Mouse (Mus musculus) retina, adult 2 months (tissue): ENCODE measurements around the gene Grik3.

Source experiments
- DNase-seq: peaks from one replicate; pipeline ENCODE4 v3.0.0-alpha.2; 2012; ENCODE audit warnings: low read depth, low spot score

The Grik3 gene

GRCm38 (mm10) chr4:125544947-125545767 is 54.7 kb downstream of the Grik3 start:
- no peak for DNase-seq

GRCm38 (mm10) chr4:125545768-125546220 is 55.3 kb downstream of the Grik3 start:
- DNase-seq: no peak

- no peak for DNase-seq
Observed at GRCm38 (mm10) chr4:125548190-125548589, 57.7 kb downstream of the Grik3 start.

GRCm38 (mm10) chr4:125553754-125554153 is 63.3 kb downstream of the Grik3 start:
- no peak for DNase-seq

- DNase-seq: no peak
Observed at GRCm38 (mm10) chr4:125556405-125557308, 66.2 kb downstream of the Grik3 start.

- DNase-seq: no peak
Observed at GRCm38 (mm10) chr4:125559564-125559963, 69.1 kb downstream of the Grik3 start.

DNA sequence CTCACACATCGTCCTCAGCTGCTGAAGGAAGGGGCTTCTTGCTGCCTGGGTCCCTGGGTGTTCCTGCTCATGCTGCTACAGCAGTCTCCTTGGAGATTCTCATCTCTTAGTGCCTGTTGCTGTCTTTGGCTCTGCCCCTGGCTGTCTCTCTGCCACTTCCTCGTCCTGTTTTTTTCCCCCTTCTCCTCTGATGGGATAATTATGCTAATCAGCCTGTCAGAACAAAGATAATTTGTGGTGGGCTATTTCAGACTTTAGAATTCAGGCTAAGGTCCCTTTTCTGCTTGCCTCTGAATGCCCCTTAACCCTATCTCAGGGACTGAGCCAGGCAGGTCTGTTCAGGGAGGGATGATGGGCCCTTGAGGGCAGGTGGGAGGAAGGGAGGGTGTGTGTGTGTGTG is 70.3 kb downstream of the Grik3 start:
- no peak for DNase-seq

DNA sequence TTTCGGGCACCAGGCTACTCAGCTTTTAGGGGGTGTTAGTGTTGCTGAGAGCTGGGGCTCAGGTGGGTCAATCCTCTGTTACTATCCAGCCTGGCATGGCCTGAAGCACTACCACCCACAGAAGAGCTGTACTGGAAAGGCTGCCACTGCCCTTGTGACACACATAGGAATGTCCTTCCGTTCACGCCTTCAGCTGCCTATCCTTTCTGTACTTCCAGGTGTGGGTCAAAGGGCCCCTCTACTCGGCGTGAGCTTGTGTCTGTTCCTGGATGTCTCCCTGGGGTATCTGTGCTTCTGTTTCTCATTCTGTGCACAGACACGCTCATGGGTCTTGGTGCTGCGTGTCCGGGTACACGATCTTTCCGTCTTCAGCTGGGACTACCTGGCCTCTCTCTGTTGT is 73.1 kb downstream of the Grik3 start:
- DNase-seq: no peak

DNA sequence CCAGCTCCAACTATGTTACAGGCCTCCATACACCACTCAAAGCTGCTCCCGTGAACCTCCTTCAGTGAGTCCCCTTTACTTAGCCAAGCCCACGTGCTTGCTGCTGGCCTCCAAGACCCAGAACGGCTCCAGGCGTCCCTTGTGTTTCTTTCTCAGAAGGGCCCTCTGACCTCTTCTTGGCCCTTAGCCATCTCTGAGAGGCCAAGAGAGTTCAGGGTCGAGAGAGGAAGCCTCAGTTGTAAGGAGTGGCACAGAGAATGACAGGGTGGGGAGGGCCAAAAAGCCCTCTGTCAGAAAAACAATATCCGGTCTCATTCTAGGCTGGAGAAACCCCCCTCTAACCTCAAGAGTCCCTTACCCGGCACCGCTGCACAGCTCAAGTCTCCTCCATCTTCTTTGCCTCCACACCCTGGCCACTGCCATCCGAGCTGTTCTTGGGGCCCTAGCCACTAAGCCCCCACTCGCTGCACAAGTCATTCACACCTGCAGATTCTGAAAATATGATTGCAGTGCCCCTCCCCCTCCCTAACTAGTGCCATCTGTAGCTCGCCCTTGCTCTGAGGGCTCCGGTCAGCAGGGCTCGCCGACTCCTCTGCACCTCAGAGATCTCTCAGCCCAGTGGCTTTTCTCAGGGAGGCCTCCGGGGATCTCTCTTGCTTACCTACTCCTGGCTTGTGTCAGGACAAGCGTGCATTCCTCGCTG is 73.7 kb downstream of the Grik3 start:
- no peak for DNase-seq

DNA sequence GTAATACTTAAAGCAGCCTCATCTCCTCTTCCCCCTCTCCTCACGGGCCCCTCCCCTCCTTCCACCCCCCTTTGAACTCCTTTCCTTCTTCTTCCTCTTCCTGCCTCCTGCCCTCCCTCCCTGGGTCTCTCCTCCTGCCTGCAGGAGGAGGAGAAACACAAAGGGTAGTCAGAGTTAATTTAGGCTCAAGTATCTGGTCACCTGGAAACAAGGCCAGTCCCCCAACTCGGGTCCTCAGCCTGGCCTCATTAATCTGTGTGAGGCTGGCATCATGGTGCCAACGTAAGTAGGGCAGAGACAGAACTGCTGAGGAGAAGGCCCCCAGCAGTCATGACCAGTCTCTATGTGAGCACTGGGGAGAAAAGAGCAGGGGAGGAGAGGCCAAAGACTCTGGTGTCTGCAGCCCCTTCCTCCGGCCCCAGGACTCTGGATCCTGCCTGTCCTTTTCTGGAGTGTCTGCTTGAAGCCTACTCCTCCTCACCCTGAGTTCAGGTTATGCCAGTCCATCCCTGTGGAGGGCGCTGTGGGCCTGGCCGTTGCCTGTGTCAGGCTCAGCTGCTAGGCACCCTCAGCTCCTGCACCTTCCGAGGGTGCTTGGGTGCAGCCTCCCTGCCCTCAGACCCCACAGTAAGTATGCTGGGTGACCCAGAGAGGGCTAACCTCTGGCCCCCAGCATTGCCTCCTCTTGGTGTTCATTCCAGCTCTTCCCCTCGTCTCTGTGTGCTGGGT is 75.4 kb downstream of the Grik3 start:
- DNase-seq: no peak

GRCm38 (mm10) chr4:125568210-125568609 is 77.7 kb downstream of the Grik3 start:
- DNase-seq: no peak

DNA sequence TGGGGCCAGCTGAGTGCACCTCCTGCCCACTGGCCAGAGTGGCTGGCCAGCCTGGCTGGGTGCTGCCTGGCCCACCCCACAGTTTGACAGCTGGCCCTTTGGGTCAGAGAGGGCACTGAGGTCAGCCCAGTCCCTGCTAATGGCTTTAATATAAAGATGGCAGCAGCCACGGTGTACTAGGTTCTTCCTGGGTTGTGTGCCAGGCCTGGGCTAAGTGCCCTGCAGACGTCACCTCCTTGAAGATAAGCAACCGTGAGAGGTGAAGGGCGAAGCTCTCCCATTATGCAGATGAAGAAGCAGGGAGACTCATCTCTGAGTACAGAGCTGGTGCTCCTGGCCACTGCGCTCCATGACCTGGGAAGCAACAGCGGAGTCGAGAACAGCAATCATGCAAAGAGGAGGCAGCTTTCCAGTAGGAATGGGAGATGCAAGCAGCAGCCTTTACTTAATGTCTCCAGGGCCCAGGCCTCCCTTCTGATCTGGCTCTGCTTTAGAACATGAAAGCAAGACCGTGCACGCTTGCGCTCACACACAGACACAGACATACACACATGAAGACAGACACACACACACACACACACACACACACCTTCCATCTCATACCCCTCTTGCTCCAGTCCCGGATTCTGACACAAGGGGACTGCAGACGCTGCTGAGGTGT is 81.3 kb downstream of the Grik3 start:
- no peak for DNase-seq

GRCm38 (mm10) chr4:125572312-125572663 is 81.8 kb downstream of the Grik3 start:
- DNase-seq: no peak

GRCm38 (mm10) chr4:125573000-125573399 is 82.5 kb downstream of the Grik3 start:
- no peak for DNase-seq

DNA sequence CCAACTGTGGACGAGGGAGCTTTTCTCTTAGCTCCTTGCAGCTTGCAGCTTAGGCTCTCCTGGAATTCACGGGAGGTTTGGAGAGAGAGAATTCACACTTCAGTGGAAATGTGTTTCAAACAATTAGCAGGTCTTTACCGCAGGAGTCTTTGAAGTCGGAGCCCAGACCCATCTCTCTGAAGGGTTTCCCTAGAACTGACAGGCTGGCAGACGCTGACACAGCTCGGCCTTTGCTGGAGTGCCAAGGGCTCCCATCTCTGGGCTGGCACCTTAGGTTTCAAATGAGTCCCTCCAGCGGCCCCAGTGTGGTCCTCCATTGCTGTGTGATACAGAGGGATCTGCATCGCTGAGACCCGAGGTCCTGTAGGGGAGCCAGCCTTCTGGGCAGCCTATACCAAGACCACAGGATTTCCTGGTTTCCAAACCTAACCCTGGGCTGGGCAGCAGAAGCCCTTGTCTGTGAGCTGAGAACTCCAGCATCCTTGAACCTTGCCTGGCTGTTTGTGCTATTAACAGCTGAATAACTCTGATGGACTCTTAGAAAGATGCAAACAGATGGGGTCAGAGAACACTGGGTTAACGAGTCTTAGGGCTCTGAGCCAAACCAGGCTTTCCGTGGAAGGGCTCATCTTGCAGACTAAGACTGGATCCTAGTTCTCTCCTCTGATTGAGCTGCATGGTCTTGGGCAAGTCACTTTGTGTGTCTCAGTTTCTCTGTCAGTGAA is 83.6 kb downstream of the Grik3 start:
- DNase-seq: no peak

DNA sequence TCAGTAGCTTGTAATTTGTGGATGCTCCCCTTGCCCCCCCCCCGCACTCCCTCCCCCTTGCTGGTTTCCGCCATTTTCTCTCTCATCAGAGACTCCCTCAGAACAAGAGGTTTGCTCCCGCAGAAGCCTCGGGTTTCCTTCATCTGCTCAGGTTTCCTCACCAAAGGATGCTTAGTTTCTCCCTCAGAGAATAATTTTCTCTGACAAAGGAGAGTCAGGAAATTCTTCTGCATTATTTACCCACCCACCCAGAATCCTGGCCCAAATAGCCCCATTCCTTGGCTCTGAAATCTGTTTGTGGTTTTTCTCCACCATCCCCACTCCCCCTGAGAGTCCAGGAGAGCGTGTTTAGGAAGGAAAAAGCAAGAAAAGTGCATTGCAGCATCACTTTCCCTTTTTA is 89.8 kb downstream of the Grik3 start:
- no peak for DNase-seq

DNA sequence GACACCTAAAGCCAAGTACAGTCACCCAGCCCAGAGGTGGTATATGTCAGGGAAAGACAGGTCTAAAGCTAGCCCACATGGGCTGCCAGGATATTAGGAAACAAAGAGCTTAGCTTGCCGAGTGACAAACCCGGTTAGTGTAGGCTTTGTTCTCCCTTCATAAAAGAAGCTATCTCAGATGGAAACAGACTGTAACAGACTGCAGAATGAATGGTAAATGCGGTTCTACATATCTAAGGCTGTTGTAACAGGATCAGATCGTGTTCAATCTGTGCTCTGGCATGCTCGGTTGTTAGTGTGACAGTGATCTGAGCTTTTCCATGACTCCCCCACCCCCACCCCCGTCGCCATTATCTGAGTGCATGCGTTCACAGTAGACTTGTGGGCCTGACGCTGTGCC is 92.8 kb downstream of the Grik3 start:
- DNase-seq: no peak

DNA sequence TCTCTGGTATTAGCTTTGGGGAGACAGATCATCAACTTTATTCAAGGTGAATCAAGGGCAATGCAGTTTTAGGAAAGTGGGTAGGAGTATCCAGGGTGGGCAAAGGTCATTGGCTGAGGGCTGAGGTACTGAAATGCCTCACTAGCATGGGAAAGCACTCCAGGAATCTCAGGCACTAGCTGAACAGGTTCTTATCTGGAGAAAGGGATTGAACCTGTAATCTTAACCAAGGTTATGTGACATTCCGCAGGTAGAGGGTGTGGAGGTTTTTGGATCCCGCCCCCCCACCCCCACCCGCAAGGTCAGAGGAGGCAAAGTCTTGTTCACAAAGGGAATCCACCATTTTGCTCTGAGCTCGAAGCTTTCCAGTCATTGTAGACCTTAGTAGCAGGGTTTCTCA is 93.4 kb downstream of the Grik3 start:
- DNase-seq: no peak

- DNase-seq: no peak
Observed at GRCm38 (mm10) chr4:125584676-125585075, 94.2 kb downstream of the Grik3 start.

GRCm38 (mm10) chr4:125587577-125587976 is 97.1 kb downstream of the Grik3 start:
- no peak for DNase-seq
